Mouse (Mus musculus) lung, postnatal 4 days (tissue): Measurements from ENCODE around the gene Cep128.
"Not testable (repeated sequence)": the region's sequence is repeated elsewhere in the genome, so short reads cannot be mapped to it uniquely, and the experiment has no call there.

Experiments used
- DNase-seq, 2 experiments: peaks; one replicate each; pipeline ENCODE4 v3.0.0; 2021

The Cep128 gene

DNA sequence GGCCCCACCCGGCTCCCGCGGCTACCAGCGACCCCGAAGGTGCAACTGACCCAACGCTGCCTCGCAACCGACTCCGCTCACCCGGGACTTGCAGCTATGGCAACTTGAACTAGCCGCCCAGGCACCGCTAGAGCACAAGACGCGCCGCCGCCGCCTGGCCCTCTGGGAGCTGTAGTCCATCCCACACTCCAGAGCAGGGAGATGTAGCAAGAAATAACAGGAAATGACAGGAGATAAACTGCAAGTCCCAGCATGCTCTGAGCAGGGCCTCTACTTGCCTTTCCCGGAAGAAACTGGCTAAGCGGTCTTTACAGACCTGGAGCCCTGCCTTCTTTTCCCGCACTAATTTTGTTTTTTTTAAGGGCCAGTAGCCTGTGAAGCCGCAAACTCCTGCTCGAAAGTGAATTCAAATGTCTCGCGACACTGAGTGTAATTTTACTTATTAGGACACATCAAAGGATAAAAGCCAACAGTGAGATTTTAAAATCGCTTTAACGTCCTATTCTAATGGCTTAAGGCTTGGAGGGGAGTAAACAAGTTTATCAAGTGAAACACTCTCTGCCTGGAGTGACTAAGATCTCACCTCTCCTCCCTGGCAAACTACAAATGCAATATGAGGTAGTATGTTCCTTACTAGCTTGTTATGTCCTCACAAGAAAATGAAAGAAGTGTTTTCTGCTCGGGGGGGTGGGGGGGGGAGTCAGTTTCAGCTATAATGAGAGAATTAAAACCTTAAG, at the start of gene Cep128, which contains the start of gene Tshr:
Gene Cep128, minus strand, starts transcription at position 129 of the 737 bp plus-strand sequence.
Gene Tshr, plus strand, starts transcription at position 283 of the 737 bp plus-strand sequence.
- DNase-seq, result peak; percentile 92 to 94

DNA sequence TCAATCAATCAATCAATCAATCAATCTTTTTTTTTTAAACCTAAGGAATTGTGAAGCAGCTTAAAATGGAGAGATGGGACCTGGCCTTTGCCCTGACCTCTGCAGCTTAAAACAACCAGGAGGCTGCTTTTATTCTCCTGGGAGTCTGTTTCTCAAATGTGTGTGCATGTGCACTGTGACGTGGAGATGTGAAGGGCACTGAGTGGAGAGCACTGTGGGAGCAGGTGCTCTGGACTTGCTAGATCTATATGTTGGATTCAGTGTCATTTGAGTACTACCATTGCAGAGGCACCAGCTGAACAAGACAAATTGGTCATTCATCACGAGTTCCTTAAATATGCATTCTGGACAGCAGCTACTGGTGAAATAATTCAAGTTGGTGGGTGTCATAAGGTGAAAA, 42.9 kb upstream of the Cep128 start:
- DNase-seq, result no peak

DNA sequence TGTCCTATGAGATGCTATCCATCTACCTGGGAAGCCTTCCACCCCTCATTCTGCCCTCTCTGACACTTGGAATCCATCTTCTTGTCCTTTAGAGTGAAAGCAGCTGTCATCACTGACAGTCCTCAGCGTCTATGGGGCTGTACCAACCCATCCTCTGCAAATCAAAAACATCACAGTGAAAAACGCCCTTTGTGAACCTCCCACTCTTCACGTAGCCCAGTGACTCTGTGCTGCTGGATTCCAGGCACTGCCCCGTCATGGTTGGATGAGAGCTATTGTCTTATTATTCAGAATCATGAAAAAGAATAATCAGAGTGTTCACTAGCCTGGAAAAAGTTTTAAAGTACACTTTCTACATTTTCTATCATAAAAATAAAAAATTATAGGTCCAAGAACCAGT, 42.3 kb upstream of the Cep128 start:
- DNase-seq, result no peak

DNA sequence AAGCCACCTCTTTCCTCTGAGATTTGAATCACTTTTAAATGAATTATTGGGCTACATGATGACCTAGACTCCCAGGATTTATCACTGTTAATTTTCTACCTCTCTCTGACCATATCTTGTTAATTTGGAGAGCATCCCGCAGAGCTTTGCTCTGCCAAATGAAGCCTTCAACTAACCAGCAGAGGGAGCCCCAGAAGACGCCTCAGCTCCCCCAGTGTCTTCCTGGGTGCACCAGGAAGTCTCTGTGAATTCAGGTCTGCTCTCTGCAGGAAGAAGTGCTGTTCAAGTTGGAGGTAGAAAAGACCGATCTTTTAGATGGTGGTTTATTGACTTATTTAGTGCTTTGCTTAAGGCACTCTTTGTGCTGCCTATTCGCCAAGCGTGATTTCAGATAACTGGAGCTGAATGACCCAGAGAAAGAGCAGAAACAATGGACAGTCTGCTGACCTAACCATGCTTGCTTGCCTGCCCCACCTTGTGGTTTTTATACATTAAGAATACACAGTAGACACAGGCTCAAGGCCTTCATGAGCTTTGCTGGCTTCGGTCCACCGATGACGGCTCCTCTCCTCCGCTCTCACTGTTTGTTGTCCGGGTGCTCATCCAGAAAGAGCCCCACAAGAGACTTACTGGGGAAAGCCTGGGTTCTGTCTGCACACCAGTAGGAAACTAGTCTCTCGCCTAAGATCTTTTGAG, 39.1 kb upstream of the Cep128 start:
- peak in 1 of 2 experiments; percentile 35 for DNase-seq

DNA sequence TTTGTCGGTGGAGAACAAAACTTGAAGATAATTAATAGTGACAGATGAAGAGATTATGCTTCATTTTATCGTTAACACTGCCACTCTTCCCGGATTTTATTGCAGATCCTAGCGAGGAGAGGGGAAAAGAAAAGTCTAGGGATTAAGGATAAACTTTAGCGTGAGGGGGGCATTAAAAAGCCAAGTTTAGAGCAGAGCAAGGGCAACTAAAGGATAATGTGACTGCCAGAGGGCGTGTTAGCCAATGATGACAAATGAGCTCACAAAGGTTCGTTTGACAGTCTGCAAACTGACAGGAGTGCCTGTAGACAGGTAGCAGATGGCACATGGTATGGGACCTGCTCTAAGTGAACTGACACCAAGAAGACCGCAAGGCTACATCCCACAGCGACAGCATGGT, 37.1 kb upstream of the Cep128 start:
- no peak for DNase-seq

DNA sequence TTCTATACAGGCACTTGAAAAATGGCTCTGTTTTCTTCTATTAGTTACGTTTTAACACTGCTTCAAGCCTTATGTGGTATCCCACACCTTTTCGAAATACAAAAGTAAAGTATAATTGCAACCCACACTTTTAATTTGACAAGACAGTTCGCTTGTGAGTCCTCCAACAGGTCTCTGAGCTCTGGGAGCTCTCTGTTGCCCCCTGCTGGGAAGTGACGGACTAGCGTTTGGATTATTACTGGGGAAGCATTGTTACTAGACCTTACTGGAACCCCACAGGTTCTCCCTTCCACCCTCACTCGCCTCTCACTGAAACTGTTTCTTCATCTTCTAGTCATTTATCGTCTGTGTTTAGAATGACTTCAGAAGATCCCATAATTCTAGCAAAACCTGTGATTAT, 34.6 kb upstream of the Cep128 start:
- peak; percentile 32 to 66 for DNase-seq

DNA sequence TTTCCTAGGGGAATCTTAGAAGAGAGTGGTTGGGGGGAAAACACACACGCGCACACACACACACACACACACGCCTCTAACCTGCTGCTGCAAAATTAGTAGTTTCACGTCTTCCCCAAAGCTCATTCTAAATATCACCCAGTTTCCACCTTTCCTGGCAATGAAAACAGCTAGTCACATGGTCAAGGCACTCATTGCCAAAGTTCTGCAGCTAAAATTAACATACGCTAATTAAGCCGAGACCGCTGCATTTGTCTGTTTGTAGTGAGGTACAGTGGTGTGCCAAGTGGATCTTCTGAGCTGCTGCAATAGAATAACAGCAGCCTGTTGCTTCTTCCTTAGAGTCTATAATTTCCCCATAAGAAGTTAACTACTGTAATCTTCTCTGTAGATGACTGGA, 32.6 kb upstream of the Cep128 start:
- DNase-seq, result no peak

DNA sequence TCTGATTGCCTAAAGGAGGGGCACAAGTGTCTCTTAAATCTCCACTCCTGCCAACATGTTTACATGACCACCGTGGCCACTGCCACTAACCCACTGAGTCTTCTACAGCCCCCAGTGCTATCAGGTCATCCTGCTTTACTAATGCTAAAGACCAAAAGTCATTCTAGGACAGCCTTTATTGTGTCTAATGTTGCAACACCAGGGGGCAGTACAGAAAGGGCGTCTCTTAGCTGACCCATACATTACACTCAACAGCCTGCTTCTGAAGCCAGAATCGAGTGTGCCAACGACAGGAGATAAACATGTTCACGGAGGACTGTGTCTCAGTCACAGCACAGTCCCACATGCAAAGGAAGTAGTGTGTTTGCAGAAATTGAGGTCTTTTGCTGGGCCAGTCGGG, 30.9 kb upstream of the Cep128 start:
- DNase-seq, result no peak

DNA sequence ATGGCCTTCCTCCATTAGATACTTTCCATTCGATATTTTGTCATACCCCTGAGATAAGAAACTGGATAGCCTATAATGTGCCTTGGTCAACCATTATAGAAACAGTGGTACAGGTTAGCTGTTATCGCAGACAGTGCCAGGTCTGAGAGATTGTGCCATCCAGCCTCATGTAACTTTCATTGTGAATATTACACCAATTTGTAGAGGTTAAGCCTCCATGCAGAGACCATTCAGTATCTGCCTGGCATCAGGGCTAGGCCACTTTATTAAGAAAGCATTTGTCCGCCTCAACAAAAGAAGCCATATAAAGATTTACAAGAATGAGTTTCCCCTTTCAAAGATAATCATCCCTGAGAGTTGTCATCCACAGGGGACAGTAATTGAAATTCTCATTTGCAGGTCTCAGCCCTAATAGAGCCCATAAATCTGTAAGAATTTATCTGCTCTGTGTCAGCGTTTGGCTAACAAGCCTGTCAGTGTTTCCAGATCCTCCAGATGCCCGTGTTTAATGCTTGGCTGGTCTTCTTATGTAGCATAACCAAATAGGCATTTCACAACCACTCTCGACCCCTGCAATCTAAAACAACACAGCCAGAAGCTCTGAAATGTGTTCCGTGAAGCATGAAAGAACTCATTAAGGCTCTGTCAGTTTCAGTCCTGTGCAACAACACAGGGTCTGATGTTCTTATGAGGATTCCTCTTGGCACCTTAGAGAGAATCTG, 28.4 kb upstream of the Cep128 start:
- no peak for DNase-seq

DNA sequence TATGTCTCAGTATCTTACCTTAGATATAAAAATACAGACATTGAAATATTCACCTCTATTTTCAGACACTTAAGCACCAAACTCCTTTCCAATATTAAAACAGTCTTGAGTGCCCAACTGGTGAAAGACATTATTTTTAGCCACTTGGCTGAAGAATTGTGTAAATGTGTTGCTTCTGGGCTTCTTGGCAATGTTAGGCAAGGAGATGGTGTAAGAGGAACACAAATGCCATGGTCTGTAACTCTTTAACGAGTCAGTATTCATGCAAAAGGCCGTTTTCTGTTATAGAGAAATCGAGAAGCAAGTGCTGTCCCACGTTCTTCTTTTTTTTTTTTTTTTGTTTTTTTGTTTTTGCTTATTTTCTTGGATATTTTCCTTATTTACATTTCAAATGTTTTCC, 26.1 kb upstream of the Cep128 start:
- no peak for DNase-seq

DNA sequence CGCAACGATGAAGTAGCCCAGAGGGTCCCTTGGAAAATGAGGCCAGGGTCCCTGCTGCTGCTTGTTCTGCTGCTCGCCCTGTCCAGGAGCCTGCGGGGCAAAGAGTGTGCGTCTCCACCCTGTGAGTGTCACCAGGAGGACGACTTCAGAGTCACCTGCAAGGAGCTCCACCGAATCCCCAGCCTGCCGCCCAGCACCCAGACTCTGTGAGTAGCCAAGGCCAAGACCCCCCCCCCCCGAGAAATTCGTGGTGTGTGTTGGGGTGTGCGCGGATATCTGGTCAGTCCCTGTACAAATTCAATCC, 16.8 kb upstream of the Cep128 start:
- no peak for DNase-seq

DNA sequence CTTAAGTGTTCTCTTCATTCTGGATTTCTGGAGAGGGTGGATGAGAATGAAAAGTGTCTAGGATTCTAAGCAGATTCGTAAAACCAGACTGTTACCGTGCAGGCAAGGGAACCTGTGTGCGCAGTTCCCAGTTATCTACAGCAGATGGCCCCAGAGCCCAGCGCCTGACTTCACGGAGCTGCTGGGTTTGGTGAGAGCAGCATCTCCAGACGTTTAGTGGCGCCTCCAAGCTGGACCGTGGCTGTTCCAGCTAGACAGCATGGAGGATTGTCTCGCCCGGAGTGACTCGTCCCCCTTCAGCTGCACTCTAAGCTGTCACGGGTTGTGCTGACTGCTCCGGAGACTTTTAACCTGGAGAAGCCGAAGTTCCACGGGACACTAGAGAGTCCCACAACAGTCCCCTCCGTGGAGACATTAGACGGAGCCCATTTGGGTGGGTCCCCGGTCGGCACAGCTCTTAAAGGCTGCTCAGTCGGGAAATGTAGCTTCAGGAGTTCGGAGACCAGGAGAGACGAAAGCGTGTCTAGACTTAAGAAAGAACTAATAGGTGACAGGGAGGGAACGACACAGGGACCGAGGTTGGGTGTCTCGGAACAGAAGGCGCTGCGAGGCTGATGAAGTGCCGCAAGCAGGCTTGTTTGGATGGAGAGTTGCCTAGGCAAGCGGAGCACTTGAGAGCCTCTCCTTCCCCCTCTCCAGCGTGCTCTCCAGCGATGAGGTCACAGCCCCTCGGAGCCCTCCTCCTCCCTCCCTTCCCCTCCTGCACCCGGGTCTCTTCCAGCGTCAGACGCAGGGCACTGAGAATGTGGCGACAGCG, 16.2 kb upstream of the Cep128 start:
- DNase-seq, result peak; percentile 75 to 77

DNA sequence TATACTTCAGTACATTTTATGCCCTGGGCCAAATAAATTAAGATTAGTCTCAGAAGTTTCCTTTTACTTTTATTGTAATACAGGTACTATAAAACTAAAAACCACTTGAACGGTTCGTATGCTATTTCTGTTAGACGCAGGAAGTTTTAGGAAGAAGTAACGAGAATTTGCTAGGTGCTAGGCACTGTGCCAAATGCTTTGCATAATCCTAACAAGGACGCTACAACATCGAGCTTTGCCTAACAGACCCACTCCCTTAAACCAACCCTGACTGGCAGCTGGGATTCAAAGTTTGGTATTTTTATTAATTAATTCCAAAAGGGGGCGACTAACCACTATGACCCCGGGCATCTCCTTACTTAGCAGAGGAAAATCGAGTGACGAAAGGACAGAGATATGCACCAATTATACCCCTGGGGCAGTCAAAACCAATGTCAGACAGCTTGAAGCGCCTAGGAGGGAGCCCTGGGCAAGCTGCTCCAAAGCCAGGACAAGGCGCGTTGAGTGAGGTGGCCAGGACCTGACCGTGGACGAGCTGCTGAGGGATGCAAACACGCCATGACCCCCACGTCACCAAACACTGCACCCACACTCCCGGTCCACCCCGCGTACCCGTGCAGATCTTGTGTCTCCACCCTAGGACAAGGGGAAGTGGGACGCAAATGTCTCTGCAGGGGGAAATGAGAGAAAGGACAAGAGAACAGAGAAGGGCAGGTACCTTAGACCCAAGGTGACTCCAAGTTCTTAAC, 519 bp downstream of the Cep128 start:
- peak in 1 of 2 experiments; percentile 11 for DNase-seq

DNA sequence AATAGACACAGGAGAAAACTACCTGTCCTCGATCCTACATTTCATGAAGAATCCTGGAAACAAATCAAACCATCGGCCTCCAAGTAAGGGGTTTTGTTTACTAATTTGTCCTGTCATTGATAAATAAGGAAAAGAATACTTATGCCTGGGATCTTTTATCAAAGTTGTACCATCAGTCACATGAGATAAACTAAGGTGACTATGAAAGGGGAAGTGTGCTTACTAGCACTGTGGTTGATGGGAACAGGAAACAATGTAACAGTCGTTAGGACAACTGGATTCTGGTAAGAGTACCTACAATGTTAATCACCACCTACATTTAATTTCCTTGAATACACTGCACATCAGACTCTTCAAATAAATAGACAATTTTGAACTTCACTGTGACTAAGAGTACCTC, 15.0 kb downstream of the Cep128 start:
- DNase-seq, result no peak

DNA sequence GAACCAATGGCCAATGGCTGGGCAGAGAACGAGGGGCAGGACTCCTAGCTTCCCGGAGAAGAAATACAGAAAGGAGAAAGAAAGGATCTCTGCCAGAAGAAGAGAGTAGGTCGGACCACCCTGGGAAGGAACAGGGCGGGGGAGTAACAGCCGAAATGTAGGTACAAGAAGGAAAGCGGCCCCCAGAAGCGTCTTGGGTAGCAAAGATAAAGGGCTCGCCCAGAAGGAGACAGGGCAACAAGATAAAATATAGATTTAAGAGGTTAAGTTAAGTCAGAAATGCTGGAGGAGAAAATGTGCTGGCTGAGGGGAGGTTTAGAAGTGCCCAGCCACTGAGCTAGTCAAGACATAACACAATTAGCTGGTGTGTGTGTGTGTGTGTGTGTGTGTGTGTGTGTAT, 30.4 kb downstream of the Cep128 start:
- DNase-seq, result no peak

DNA sequence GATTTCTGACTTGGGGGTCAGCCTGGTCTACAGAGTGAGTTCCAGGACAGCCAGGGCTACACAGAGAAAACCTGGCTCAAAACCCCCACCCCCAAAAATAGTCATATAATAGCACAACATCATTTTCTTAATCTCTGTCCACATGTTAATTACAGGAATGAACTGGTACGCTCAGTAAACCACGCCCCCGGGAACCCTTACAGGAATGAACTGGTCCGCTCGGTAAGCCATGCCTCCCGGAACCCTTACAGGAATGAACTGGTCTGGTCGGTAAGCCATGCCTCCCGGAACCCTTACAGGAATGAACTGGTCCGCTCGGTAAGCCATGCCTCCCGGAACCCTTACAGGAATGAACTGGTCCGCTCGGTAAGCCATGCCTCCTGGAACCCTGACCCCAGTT, 45.6 kb downstream of the Cep128 start:
- not testable (repeated sequence) for DNase-seq

DNA sequence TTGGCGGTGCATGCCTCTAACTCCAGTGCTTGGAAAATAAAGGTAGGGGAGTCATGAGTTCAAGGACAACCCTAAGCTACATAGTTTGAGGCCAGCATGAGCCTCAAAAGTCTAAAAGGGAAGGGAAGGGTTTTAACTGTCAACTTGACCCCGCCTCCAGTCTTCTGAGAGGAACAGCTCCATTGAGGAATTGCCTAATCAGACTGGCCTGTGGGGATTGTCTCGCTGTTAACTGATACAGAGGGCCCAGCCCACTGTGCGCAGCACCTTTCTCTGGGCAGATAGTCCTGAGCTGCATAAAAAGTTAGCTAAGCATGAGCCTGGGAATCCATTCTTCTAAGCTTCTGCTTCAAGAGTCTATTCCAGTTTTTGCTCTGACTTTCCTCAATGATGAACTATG, 56.7 kb downstream of the Cep128 start:
- DNase-seq, result no peak

DNA sequence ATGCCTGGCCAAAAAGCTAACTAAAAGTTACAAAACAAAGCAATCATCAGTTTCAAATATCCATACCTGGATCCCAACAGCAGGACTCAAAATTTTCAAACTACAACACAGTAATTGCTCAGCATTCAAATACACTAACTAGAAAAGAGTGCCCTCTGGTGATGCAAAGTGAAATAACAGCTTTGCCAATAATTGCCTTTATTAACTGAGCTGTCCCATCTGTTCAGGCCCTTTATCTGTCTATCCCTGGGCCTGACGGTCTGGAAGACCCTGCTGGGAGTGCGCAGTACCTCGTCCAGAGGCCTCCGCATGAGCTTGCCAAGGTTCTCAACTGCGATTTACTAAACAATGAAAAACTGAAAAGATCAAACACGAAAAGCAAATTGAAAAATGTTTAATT, 58.1 kb downstream of the Cep128 start:
- peak in 1 of 2 experiments; percentile 20 for DNase-seq

DNA sequence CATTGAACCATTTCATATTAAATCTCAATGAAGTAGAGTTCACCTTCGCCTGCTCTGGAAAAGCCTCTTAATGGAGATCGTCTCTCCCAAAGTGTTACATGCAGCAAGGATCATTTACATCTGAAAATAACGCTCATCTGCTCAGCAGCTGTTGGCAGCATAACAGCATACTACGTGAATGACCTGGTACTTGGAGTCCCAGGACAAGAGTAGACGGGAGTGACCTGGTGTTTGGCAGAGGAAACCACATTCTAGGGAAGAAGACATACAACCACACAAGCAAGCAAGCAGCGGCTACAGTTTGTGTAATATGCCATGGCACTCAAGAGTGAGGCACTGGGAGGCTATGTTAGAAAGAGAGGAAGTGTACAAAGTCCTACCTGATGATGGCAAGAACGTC, 69.2 kb downstream of the Cep128 start:
- DNase-seq, result no peak

DNA sequence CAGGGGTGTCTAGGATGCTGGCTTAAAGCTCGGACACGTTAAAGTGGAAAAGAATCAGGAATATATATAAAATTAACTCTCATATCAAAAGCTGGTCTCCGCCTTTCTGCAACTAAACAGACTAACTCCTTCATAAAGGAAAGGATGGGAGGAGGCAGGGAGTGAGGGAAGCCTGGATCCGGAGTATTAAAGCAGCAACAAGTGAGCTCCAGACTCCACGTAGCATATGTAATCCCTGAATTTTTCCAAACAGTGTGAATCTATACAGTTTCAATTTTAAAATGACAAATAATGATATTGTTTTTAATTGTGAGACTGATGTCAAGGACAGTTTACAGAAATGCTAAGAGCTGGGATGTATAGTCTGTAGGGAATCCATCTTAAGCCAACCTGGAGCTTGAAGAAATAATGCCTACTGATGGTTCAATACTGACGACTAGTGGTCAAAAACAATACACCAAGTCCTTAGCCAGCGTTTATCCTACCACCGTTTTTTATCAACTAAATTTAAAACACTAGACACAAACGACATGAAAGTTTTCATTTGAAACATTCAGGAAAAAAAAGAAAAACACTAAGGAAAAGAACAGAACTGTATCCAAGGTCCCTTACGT, 70.1 kb downstream of the Cep128 start:
- DNase-seq, result no peak

DNA sequence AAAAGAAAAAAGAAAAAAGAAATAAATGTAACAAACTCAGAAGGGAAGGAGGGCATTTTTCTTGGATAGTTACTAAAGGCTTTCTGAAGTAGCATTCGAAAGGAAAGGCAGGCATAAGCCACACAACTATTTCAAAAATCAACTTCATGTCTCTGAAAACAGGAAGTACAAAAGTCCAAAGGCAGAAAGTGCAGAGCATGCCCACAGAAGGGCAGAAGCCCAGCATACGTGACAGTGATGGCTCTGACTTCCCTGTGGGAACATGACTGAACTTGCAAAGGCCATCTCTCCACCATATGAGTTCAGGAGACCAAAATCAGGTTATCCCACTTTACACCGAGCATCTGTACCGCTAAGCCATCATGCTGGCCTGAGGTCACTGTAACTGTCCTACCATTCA, 71.6 kb downstream of the Cep128 start:
- no peak for DNase-seq

DNA sequence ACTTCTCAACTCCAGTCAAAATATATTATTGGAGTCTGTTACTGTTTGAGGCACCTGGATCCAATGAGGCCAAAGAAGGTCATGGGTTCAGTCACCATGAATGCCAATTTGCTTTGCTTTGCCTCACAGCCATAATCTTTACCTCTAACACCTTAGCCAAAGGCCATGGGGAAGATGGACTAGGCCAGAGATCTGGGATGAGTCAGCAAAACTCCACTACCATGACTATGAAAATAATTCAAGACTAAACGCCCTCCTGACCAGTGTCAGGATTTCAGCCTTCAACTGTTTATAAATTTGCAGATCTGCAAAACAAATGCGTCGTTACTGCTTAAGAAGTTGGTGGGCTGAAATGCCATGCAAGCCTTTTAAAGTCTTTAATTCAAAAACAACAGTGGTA, 76.5 kb downstream of the Cep128 start:
- DNase-seq, result no peak
